Mouse (Mus musculus) WW6 (cell line): ENCODE data around the gene Rps27.
A peak's percentile ranks its signal among the peaks of the same experiment; 100 is the strongest.

ENCODE experiments used
- DNase-seq: peaks from one replicate; pipeline ENCODE4 v3.0.0-alpha.2; 2013; ENCODE audit warnings: low read depth, low spot score

Gene Rps27

GRCm38 (mm10) chr3:90231507-90232333 lies 18.3 kb upstream of the Rps27 start, which contains the start of gene Jtb:
TSS of gene Jtb (plus strand) at chr3:90231597.
- peak; percentile 87 for DNase-seq

GRCm38 (mm10) chr3:90231075-90231474 lies 17.6 kb upstream of the Rps27 start:
- DNase-seq = no peak

GRCm38 (mm10) chr3:90224331-90224730 lies 10.9 kb upstream of the Rps27 start:
- DNase-seq = no peak

GRCm38 (mm10) chr3:90222941-90223340 lies 9.5 kb upstream of the Rps27 start:
- DNase-seq = no peak

- no peak for DNase-seq
Observed at GRCm38 (mm10) chr3:90222455-90222854, 9.0 kb upstream of the Rps27 start.

DNA sequence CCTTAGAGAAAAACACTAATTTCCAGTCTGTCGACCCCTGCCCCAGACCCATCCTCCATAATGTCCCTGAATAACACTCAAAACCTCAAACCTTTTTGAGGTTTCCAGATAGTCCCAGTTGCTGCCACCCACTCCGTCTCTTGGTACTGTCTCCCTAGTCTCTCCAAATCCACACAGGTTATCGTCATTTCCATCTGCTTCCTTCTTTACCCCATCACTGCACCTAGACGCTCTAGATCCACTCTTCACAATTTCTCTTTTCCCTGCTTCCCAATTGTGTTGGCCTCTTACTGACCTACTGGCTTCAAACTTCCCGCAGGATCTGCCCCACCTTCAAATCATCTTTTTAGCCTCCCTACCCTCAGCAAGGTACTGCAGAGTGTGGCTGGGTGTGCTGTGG lies 7.7 kb upstream of the Rps27 start:
- DNase-seq = no peak

GRCm38 (mm10) chr3:90220531-90220951 lies 7.1 kb upstream of the Rps27 start:
- DNase-seq = no peak

DNA sequence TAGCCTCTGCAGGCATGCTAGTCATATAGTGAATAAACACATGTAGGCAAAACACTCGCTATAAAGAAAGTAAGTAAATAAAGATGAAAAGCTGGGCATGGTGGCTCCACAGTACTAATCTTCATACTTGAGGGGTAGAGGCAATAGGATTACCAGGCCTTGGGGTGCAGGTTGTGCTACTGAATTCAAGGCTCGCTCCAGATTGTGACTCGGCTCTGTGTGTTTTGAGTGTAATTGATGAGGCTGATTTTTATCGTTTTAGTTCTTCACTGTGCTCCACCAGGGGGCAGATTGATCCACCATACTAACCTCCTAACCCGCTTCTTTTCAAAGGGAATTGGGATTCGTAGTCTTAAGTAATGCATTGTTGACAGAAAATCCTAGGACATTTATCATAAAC lies 6.6 kb upstream of the Rps27 start:
- DNase-seq = no peak

DNA sequence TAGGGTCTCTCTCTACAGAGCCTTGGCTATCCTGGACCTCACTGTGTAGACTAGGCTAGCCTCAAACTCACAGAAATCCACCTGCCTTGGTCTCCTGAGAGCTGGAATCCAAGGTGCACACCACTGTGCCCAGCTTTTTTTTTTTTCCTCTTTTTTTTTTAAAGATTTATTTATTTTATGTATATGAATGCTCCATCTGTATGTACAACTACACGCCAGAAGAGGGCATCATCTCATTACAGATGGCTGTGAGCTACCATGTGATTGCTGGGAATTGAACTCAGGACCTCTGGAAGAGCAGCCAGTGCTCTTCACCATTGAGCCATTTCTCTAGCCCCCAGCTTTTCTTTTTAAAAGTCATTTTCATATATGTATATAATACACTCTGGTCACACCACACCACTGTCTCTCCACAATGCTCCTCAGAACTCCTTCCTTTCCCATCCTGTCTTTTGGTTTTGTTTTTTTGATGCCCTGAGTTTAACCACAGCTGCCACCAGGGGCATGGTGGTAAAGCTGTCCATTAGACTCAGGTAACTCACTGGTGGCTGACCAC lies 2.5 kb upstream of the Rps27 start:
- DNase-seq = no peak

- DNase-seq = no peak
Observed at GRCm38 (mm10) chr3:90213956-90214684, 669 bp upstream of the Rps27 start.

- no peak for DNase-seq
Observed at GRCm38 (mm10) chr3:90212723-90213122, 728 bp downstream of the Rps27 start.

- DNase-seq = no peak
Observed at GRCm38 (mm10) chr3:90211475-90212398, 1.7 kb downstream of the Rps27 start.

GRCm38 (mm10) chr3:90209908-90210566 lies 3.4 kb downstream of the Rps27 start:
- no peak for DNase-seq

DNA sequence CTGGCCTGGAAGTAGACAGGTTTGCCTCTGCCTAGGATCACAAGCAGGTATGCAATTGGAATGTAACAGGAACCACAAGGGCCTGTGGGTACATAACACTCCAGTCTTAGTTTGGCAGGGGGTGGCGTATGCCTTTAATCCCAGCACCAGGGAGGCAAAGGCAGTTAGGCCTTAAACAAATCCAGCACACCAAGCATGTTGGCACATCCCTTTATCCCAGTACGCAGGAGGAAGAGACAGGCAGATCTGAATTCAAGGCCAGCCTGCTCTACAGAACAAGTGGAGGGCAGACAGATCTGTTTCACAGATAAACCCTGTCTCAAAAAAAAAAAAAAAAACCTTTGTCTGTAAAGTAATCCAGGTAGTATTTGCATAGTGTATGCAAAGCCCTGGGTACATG lies 4.8 kb downstream of the Rps27 start:
- no peak for DNase-seq

DNA sequence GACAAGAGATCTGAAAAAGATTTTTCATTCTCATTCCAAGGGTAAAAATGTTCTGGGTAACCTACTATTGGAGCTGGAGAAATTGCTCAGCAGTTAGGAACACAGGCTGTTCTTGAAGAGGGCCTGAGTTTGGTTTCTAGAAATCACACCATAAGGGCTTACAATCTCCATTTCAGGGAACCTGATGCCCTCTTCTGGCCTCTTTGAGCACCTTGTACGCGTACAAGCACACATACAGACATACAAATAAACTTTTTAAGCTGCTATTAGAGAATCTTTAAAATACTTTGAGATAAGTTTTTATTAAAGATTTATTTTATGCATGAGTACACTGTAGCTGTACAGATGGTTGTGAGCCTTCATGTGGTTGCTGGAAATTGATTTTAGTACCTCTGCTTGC lies 8.9 kb downstream of the Rps27 start:
- no peak for DNase-seq

DNA sequence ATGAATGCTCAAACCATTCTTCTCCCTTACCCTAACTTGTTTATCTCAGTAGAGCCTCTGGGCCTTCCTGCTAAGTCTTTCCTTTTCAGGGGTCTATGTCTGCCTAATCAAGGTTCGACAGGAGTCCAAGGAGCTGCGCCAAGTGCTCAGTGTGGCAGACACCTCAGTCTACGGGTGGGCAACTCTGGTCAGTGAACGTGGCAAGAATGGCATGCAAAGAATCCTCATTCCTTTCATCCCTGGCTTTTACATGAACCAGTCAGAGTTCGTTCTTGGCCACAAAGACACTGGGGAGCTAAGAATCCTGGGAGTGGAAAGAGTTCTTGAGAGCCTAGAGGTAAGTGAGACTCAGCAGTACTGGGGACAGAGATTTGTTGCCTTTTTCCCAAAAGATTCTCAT lies 9.8 kb downstream of the Rps27 start:
- no peak for DNase-seq

DNA sequence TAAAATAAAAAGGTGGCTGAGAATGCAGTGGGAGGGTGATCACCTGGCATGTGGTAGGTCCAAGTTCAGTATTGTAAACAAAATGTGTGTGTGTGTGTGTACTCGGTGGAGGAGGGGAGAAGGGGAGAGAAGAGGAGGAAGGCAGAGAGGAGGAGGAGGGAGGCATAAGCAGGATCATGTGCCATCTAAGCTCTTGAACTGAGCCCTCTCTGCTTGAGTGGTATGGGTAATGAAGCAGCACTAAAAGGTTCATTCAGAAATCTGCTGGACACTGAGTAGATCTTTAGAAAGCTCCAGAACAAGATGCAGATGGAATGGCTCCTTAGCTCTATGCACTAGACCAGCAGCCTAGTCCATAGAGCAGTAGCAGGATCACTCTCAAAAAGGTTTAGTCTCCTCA lies 10.6 kb downstream of the Rps27 start:
- no peak for DNase-seq

- no peak for DNase-seq
Observed at GRCm38 (mm10) chr3:90197548-90197947, 15.9 kb downstream of the Rps27 start.

- no peak for DNase-seq
Observed at GRCm38 (mm10) chr3:90195644-90196043, 17.8 kb downstream of the Rps27 start.

DNA sequence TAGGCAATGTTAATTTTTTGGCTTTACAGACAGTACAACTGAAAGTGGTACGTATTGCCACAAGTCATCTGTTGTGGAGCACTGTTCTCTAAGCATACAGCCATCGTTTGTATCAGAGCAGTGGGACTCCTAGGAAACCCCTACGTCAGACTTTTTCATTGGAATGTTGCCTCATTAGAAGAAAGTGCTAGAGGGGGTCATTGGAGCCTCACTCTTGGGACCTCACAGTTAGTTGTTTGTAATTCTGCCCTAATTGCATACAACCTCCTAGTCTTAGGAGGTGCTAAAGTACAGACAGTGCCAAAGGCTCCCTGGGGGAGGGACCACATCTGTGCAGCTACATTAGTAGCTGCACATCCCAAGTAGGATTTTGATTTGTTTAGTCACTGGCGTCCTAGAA lies 18.7 kb downstream of the Rps27 start:
- DNase-seq = no peak
